Mouse (Mus musculus) left cerebral cortex, adult 9 months (tissue): ENCODE measurements around the gene Tufm.
"Not testable (repeated sequence)": the region's sequence is repeated elsewhere in the genome, so short reads cannot be mapped to it uniquely, and the experiment has no call there.

Source experiments
- DNase-seq, 2 experiments: peaks; one replicate each; pipeline ENCODE4 v3.0.0; 2022; ENCODE audit warnings: low spot score in 2 of 2

Gene Tufm

GRCm38 (mm10) chr7:126465246-126466030 lies 21.7 kb upstream of the Tufm start:
- no peak for DNase-seq

- no peak for DNase-seq
Measured at GRCm38 (mm10) chr7:126466116-126466515, 21.0 kb upstream of the Tufm start.

GRCm38 (mm10) chr7:126466707-126467106 lies 20.5 kb upstream of the Tufm start:
- DNase-seq, result no peak

- no peak for DNase-seq
Measured at GRCm38 (mm10) chr7:126467271-126467670, 19.9 kb upstream of the Tufm start.

- DNase-seq, result no peak
Measured at GRCm38 (mm10) chr7:126467834-126468627, 19.1 kb upstream of the Tufm start.

- no peak for DNase-seq
Measured at GRCm38 (mm10) chr7:126470077-126470476, 17.1 kb upstream of the Tufm start.

GRCm38 (mm10) chr7:126471361-126471760 lies 15.8 kb upstream of the Tufm start:
- no peak for DNase-seq

GRCm38 (mm10) chr7:126471853-126472252 lies 15.3 kb upstream of the Tufm start:
- no peak for DNase-seq

GRCm38 (mm10) chr7:126472306-126472705 lies 14.9 kb upstream of the Tufm start:
- no peak for DNase-seq

GRCm38 (mm10) chr7:126472713-126473112 lies 14.4 kb upstream of the Tufm start:
- DNase-seq, result no peak

- DNase-seq, result no peak
Measured at GRCm38 (mm10) chr7:126473470-126474086, 13.6 kb upstream of the Tufm start.

GRCm38 (mm10) chr7:126474486-126474955 lies 12.6 kb upstream of the Tufm start:
- DNase-seq, result no peak

- DNase-seq, result peak; percentile 80 to 89
Measured at GRCm38 (mm10) chr7:126474993-126475581, 12.1 kb upstream of the Tufm start, which contains the start of gene Sh2b1. Gene Sh2b1, minus strand, starts transcription at chr7:126475424.

GRCm38 (mm10) chr7:126481699-126482098 lies 5.5 kb upstream of the Tufm start:
- no peak for DNase-seq

- DNase-seq, result peak in 1 of 2 experiments; percentile 64
Measured at GRCm38 (mm10) chr7:126482392-126482871, 4.7 kb upstream of the Tufm start.

- DNase-seq, result not testable (repeated sequence)
Measured at GRCm38 (mm10) chr7:126487617-126488385, 640 bp downstream of the Tufm start.

GRCm38 (mm10) chr7:126491005-126491404 lies 3.8 kb downstream of the Tufm start:
- DNase-seq, result no peak

- no peak for DNase-seq
Measured at GRCm38 (mm10) chr7:126491973-126492372, 4.8 kb downstream of the Tufm start.

GRCm38 (mm10) chr7:126494120-126494519 lies 7.0 kb downstream of the Tufm start:
- DNase-seq, result no peak

- no peak for DNase-seq
Measured at GRCm38 (mm10) chr7:126496475-126496874, 9.3 kb downstream of the Tufm start.

- DNase-seq, result no peak
Measured at GRCm38 (mm10) chr7:126497966-126498365, 10.8 kb downstream of the Tufm start.
